Mouse (Mus musculus) lung, adult 2 months (tissue): ENCODE data around the gene Rtl1.

ENCODE experiments used
- CTCF ChIP-seq: fragments of 200-500 bp; IDR thresholded peaks from 2 replicates; pipeline ENCODE4 v1.5.1; 2011; ENCODE audit warnings: mild to moderate bottlenecking, low read length, control low read depth; ENCODE audit not compliant: insufficient read depth
- POLR2A ChIP-seq: fragments of 200-500 bp; IDR thresholded peaks from 2 replicates; pipeline ENCODE4 v1.6.1; 2011; ENCODE audit warnings: low read depth, mild to moderate bottlenecking, control low read depth, low read length, borderline replicate concordance; ENCODE audit errors: extremely low read depth

GRCm38 (mm10) chr12:109612392-109613385 lies 12.6 kb upstream of the Rtl1 start:
- TF ChIP-seq POLR2A (no peak), CTCF (no peak)
